Mouse (Mus musculus) right cerebral cortex, postnatal 4 days (tissue): Measurements from ENCODE around the gene Nupl1.

Source experiments
- DNase-seq: peaks from one replicate; pipeline ENCODE4 v3.0.0-alpha.2; 2022

Nupl1 gene

DNA sequence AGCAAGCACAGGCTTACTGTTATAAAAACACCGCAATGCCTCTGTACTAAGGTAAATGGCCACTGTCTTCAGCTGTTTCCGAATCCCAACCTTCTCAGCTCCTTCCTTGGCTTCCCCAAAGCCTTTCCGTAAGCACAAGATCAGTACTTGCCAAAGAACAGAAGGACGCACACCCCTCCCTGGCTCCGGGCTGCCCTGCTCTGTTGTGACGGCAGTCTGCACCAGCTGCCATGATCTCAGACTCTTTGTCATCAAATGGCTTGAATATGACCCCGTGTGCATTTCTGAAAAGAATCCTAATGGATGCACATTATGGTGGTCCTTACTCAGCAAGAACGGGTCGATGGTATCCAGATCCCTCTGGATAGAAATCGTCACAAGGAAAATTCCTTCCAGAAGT lies 108.0 kb downstream of the Nupl1 start:
- no peak for DNase-seq

DNA sequence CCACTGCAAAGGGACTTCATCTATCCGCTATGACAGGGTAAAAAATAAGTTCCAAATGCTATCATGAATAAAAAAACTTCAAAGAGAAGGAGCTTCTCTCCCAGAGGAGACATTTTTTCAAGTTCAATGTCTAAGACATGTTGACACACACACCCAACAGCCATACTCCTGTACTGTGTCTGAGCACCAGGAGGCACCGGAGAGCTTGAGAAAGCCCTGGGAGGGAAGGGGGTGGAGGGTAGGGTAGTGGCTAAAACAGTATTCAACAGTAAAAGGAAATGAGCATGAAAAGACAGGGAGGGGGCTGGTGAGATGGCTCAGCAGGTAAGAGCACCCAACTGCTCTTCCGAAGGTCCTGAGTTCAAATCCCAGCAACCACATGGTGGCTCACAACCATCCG lies 112.9 kb downstream of the Nupl1 start:
- no peak for DNase-seq

DNA sequence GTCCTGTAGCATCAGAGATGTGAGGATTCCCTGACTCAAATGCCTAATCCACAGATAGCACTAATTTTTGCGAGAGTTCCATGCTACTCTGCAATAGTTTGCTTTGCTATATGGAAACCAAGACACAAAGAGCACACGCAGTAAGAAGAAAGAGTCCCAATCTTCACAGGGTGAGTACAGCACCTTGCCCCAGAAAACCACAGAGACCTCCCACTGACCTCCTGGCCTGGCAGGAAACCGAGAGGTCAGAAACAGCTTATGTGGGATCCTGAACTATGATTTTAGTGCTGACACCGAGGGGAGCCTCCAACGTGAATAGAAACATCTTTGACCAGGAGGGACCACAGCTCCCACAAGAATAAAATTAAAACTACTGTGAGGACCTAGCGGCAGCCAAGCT lies 113.4 kb downstream of the Nupl1 start:
- DNase-seq, result no peak

DNA sequence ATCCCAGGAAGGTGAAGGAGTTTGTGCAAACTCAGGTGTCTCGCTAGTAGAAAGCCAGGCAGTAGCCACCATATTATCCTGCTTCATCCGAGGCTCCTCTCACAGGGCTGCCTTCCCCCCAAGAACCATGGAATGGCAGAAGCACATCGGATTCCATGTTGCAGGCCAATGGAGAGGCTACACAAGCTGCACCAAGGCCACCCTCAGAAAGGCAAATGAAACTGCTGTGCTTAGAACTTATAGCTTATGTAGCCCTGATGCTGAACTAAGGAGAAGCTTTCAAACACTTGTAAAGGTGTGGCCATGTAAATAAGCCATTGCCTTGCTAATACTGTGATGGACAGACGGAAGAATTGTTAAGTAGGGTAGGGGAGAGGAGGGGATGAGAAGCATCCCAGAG lies 115.4 kb downstream of the Nupl1 start:
- no peak for DNase-seq

DNA sequence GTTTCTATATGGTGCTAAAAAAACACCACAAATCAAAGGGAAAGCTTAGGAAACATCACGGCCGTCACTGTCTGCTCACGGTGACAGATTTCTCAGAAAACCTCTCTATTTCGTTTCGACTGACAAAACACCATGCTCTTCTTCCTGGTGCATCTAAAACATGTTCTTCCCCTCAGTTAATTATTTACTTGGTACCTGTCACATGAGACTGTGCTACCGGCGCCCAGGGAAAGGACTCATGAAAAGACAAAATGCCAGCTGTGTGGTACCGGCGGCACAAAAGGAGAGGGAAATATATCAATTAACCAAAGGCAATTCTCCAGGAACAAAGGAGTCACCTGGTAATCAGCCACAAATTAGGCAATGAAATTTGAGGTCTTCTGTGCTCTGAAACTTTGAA lies 116.5 kb downstream of the Nupl1 start:
- no peak for DNase-seq
